Mouse (Mus musculus) midbrain, embryonic 16.5 days (tissue): Measurements from ENCODE around the gene Adgrf3. TPM values are rescaled to one million over a fixed set of nuclear protein-coding genes. Genes with fewer than 3 reads are reported as not detected.
"Not testable (repeated sequence)": the region's sequence is repeated elsewhere in the genome, so short reads cannot be mapped to it uniquely, and the experiment has no call there.

Source experiments
- ATAC-seq: fragments of 200-750 bp; cut with Nextera tagmentation; 2 replicates; pipeline ENCODE4 v1.8.0; 2017; ENCODE audit warnings: moderate TSS enrichment
- H3K27ac ChIP-seq: fragments of 300-500 bp; sonication (generic); 2 replicates; pipeline ENCODE4 v1.5.1; 2014; ENCODE audit warnings: mild to moderate bottlenecking, low read length, mixed read lengths
- H3K27me3 ChIP-seq: fragments of 300-500 bp; sonication (generic); 2 replicates; pipeline ENCODE4 v1.6.1; 2014; ENCODE audit warnings: low read depth, low read length, mixed read lengths; ENCODE audit not compliant: control insufficient read depth, insufficient read depth
- H3K36me3 ChIP-seq: fragments of 300-500 bp; sonication (generic); 2 replicates; pipeline ENCODE4 v1.6.1; 2014; ENCODE audit warnings: mild to moderate bottlenecking, low read length, moderate library complexity, mixed read lengths; ENCODE audit not compliant: control insufficient read depth, insufficient read depth
- H3K4me1 ChIP-seq: fragments of 300-500 bp; sonication (generic); 2 replicates; pipeline ENCODE4 v1.6.1; 2014; ENCODE audit warnings: mild to moderate bottlenecking, low read length, mixed read lengths; ENCODE audit not compliant: control insufficient read depth, insufficient read depth
- H3K4me2 ChIP-seq: fragments of 300-500 bp; sonication (generic); 2 replicates; pipeline ENCODE4 v1.6.1; 2014; ENCODE audit warnings: mild to moderate bottlenecking, low read length, mixed read lengths
- H3K4me3 ChIP-seq: fragments of 300-500 bp; sonication (generic); 2 replicates; pipeline ENCODE4 v1.5.1; 2014; ENCODE audit warnings: low read depth, mild to moderate bottlenecking, low read length, moderate library complexity, mixed read lengths
- H3K9ac ChIP-seq: fragments of 300-500 bp; sonication (generic); 2 replicates; pipeline ENCODE4 v1.6.1; 2014; ENCODE audit warnings: low read depth, low read length, mixed read lengths
- H3K9me3 ChIP-seq: fragments of 300-500 bp; sonication (generic); replicated peaks from 2 replicates; pipeline ENCODE4 v1.6.1; 2014; ENCODE audit warnings: mild to moderate bottlenecking, low read length, mixed read lengths; ENCODE audit not compliant: control insufficient read depth, poor library complexity, severe bottlenecking
- WGBS: fragments of 180-500 bp; shearing (Covaris S2); extraction: QIAGEN DNeasy Blood & Tissue Kit; methylation state at CpG from one replicate; pipeline ENCODE4 v1.1.7; 2014; 5-methylcytosine and 5-hydroxymethylcytosine counted together
- polyA plus RNA-seq: library from polyadenylated mRNA; unstranded; fragments of >200 nt; fragmentation: Nextera tagmentation; extraction: Ambion mirVana; gene quantifications from 2 replicates; pipeline ENCODE4 v1.2.1, GENCODE M21; 2015

The Adgrf3 gene
- polyA plus RNA-seq, 1 experiment from 2014 or later = not detected

DNA sequence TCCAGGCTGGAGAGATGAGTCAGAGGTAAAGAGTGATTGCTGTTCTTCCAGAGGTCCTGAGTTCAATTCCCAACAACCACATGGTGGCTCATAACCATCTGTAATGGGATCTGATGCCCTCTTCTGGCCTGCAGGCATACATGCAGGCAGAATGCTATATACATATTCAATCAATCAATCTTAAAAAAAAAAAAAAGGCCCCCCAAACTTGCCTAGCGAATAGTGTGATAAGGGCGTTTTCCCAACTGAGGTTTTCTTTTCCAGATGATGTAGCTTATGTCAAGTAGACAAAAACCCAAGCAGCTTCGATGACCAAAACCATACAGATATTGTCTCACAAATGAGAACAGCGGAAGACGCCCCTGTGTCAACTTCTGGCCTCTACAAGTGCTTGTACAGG, 5.2 kb upstream of the Adgrf3 start:
- not testable (repeated sequence) for H3K9me3 ChIP-seq, ATAC-seq, H3K4me3 ChIP-seq, H3K27ac ChIP-seq, H3K36me3 ChIP-seq, H3K4me1 ChIP-seq, H3K27me3 ChIP-seq, H3K9ac ChIP-seq, H3K4me2 ChIP-seq
- WGBS = 93% methylated on average over 5 of the region's 5 CpGs

DNA sequence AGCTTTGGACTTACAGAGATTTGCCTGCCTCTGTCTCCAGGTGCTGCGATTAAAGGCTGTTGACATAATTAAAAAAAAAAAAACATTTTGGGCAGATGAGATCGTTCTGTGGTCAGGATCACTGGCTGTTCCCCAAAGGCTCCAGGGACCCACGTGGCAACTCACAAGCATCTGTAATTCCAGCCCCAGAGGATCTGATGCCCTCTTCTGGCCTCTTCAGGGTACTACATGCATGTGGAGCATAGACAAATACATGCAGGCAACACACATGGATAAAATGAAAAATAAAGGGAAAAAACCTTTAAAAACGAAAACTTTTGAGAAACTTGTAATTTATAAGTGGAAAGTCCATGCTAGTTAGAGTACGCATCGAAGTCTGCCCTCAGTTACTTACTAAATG, 1.8 kb upstream of the Adgrf3 start:
- H3K4me2 ChIP-seq = no peak overlapping the region
- H3K27me3 ChIP-seq = no peaks in the 10 kb centered on the region
- no peak overlapping the region for H3K9ac ChIP-seq
- H3K4me1 ChIP-seq = no peaks in the 10 kb centered on the region
- H3K27ac ChIP-seq = no peak overlapping the region
- ATAC-seq = no peak
- no peaks in the 10 kb centered on the region for H3K9me3 ChIP-seq
- 64% methylated on average over 6 of the region's 6 CpGs for WGBS
- H3K4me3 ChIP-seq = no peak overlapping the region
- no peaks in the 10 kb centered on the region for H3K36me3 ChIP-seq

DNA sequence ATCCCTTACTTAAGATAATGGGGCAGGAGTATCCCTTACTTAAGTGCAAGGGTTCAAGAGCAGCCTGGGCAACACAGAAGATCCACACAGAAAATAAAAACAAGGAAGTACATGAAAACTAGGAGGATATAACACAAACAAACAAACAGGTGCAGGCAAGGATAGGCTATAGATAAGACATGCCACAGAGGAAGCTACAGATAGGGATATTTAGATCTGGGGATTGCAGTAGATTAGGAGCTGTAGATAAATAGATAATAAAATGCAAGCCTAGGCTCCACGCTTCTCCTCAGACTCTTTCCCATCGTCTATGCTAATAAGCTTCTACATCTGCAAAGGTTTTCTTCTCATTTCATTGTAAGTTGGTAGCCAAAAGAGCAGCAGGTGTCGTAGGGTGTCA, 488 bp downstream of the Adgrf3 start:
- Histone ChIP-seq H3K9me3 (no peaks in the 10 kb centered on the region), H3K27me3 (no peaks in the 10 kb centered on the region), H3K4me3 (no peak overlapping the region), H3K27ac (no peak overlapping the region), H3K9ac (no peak overlapping the region), H3K4me2 (no peak overlapping the region), H3K36me3 (no peaks in the 10 kb centered on the region), H3K4me1 (no peaks in the 10 kb centered on the region)
- ATAC-seq = no peak
- 72% methylated on average over 3 of the region's 3 CpGs for WGBS

DNA sequence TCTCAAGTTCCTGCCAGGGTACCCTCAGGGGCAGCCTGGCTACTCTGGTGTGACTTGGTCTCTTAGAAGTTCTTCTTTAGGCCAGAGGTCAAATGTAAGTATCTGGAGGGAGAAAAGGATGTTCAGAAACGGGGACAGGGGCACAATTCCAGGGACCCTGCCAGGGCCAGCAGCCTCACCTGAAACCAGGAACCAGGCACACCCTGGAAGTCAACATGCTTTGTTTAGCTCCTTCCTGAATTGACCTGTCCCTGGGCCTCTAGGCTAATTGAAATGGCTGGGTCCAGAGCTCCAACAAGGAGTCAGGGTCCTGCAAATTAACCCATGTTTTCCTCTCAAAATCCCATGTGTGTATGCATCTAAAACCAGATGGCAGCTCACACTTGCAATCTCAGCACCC, 1.1 kb downstream of the Adgrf3 start:
- Histone ChIP-seq H3K4me2 (no peak overlapping the region), H3K9ac (no peak overlapping the region), H3K9me3 (no peaks in the 10 kb centered on the region), H3K27me3 (no peaks in the 10 kb centered on the region), H3K36me3 (no peaks in the 10 kb centered on the region), H3K4me3 (no peak overlapping the region), H3K27ac (no peak overlapping the region), H3K4me1 (no peaks in the 10 kb centered on the region)
- ATAC-seq = no peak
- 67% methylated on average over 1 of the region's 1 CpGs for WGBS

- Histone ChIP-seq H3K27me3 (no peaks in the 10 kb centered on the region), H3K4me3 (no peak overlapping the region), H3K9me3 (no peaks in the 10 kb centered on the region), H3K9ac (no peak overlapping the region), H3K4me1 (no peaks in the 10 kb centered on the region), H3K36me3 (no peaks in the 10 kb centered on the region), H3K27ac (no peak overlapping the region), H3K4me2 (no peak overlapping the region)
- WGBS = 84% methylated on average over 10 of the region's 10 CpGs
- ATAC-seq = no peak
Observed at GRCm38 (mm10) chr5:30203216-30203885, 2.2 kb downstream of the Adgrf3 start.

DNA sequence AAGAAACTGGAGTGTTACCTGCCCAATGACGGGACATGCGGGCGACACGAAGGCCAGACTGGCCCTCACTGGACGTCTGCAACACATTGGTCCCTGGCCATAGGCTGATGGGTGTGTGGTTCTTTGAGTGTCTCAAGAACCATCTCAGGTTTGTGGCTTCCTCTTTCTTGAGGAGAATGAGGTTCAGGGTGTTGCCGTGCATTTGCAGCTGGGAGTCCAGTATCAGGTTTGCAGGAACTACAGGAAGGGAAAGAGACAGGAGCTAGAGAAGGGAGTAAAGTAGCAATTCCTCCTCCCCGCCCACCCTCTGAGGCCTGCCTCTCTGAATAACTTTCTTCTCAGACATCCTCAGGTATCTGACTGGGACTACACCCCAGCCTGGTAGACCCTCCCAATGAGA, 3.3 kb downstream of the Adgrf3 start:
- Histone ChIP-seq H3K4me2 (no peak overlapping the region), H3K4me3 (no peak overlapping the region), H3K27me3 (no peaks in the 10 kb centered on the region), H3K36me3 (no peaks in the 10 kb centered on the region), H3K27ac (no peak overlapping the region), H3K9me3 (no peaks in the 10 kb centered on the region), H3K9ac (no peak overlapping the region), H3K4me1 (no peaks in the 10 kb centered on the region)
- no peak for ATAC-seq
- 88% methylated on average over 7 of the region's 7 CpGs for WGBS

GRCm38 (mm10) chr5:30201521-30201920, 4.0 kb downstream of the Adgrf3 start:
- ATAC-seq = peak; percentile 82
- H3K9me3 ChIP-seq = no peaks in the 10 kb centered on the region
- no peaks in the 10 kb centered on the region for H3K27me3 ChIP-seq
- H3K9ac ChIP-seq = no peak overlapping the region
- H3K4me3 ChIP-seq = no peak overlapping the region
- no peaks in the 10 kb centered on the region for H3K36me3 ChIP-seq
- no peak overlapping the region for H3K27ac ChIP-seq
- H3K4me1 ChIP-seq = no peaks in the 10 kb centered on the region
- no peak overlapping the region for H3K4me2 ChIP-seq
- WGBS = 43% methylated on average over 5 of the region's 5 CpGs

DNA sequence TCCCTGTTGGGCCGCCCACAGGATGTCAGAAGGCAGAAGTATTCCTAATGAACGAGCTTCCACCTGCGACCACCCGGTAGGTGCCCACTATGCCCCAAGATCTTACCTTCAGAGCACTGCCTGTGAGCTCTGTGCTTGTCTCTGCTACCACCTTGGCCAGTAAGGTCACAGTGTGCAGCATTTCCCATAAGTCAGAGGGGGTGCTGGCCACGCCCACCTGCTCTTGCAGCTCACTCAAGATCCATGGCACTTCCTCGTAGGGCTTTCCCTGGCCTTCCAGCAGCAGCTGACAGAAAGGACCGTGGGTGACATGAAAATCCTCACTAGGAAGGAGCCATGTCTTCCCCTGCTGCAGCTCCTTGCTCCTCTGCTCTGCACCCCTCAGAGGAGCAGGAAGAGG, 7.3 kb downstream of the Adgrf3 start:
- Histone ChIP-seq H3K27ac (no peak overlapping the region), H3K4me2 (no peak overlapping the region), H3K9me3 (no peaks in the 10 kb centered on the region), H3K9ac (no peak overlapping the region), H3K4me1 (no peaks in the 10 kb centered on the region), H3K36me3 (no peaks in the 10 kb centered on the region), H3K27me3 (no peaks in the 10 kb centered on the region), H3K4me3 (no peak overlapping the region)
- WGBS = 81% methylated on average over 7 of the region's 7 CpGs
- no peak for ATAC-seq

- ATAC-seq = no peak
- no peak overlapping the region for H3K4me2 ChIP-seq
- no peaks in the 10 kb centered on the region for H3K4me1 ChIP-seq
- no peak overlapping the region for H3K4me3 ChIP-seq
- no peaks in the 10 kb centered on the region for H3K36me3 ChIP-seq
- H3K9me3 ChIP-seq = no peaks in the 10 kb centered on the region
- 92% methylated on average over 5 of the region's 5 CpGs for WGBS
- H3K27ac ChIP-seq = no peak overlapping the region
- no peaks in the 10 kb centered on the region for H3K27me3 ChIP-seq
- H3K9ac ChIP-seq = no peak overlapping the region
Observed at GRCm38 (mm10) chr5:30195340-30195739, 10.2 kb downstream of the Adgrf3 start.
